Mouse (Mus musculus) lung, adult 2 months (tissue): ENCODE results near the gene Sept14.

ENCODE experiments used
- CTCF ChIP-seq: fragments of 200-500 bp; IDR thresholded peaks from 2 replicates; pipeline ENCODE4 v1.5.1; 2011; ENCODE audit warnings: mild to moderate bottlenecking, low read length, control low read depth; ENCODE audit not compliant: insufficient read depth
- POLR2A ChIP-seq: fragments of 200-500 bp; IDR thresholded peaks from 2 replicates; pipeline ENCODE4 v1.6.1; 2011; ENCODE audit warnings: low read depth, mild to moderate bottlenecking, control low read depth, low read length, borderline replicate concordance; ENCODE audit errors: extremely low read depth

- TF ChIP-seq CTCF = no peak
- no peak for TF ChIP-seq POLR2A
These were observed 57.5 kb downstream of the Sept14 start for GRCm38 (mm10) chr5:129650858-129651257.
